ENCODE assay signal across 18 mouse cellular contexts in genomic region chr8:11482537-11482936, GRCm38 (mm10). TPM values are rescaled to one million over a fixed set of nuclear protein-coding genes. Genes with fewer than 3 reads are reported as not detected.
DNase-seq lines count a peak whose midpoint lies in the region; ATAC-seq and TF ChIP-seq lines count a peak whose summit lies in the region.
"Had no signal": no experiment of that assay in that cellular context is flagged by ENCODE, and none has a peak within 500 bp of the region (broad histone marks: within the 10 kb centered on the region; RNA-seq: fewer than 3 reads in every experiment).

No protein-coding gene starts in this region.

- no peak overlapping the region for H3K4me2 ChIP-seq in kidney, postnatal 0 days (ENCODE audit: low read length)
- H3K4me2 ChIP-seq in heart, embryonic 14.5 days (ENCODE audit: low read length): peak overlapping the region; percentile 24; the same call in 1 of the 2 replicates
- H3K4me2 ChIP-seq in lung, postnatal 0 days (replicated peaks; ENCODE audit: low read depth, low read length): no peak overlapping the region
- H3K4me2 ChIP-seq: forebrain, embryonic 15.5 days; neural tube, embryonic 15.5 days had no signal

- TF ChIP-seq CTCF in kidney, postnatal 0 days (IDR thresholded peaks at IDR 0.05; ENCODE audit: low read depth): no peak
- TF ChIP-seq CTCF in lung, postnatal 0 days (IDR thresholded peaks at IDR 0.05): no peak

- no peak for TF ChIP-seq EP300 in lung, postnatal 0 days (IDR thresholded peaks at IDR 0.05)

- DNase-seq in heart, embryonic 10.5 days (ENCODE audit: low spot score): no peak
- DNase-seq in heart, postnatal 4 days: no peak
- DNase-seq in kidney, postnatal 0 days (ENCODE audit: low spot score): peak; percentile 66
- no peak for DNase-seq in kidney, adult 8-10 months
- peak; percentile 57 for DNase-seq in yolk sac, embryonic 10.5 days (ENCODE audit: low spot score)
- DNase-seq in lung, postnatal 0 days (ENCODE audit: low spot score): no peak
- DNase-seq: adrenal gland, adult 2 months; cerebellum, adult 11 months; cerebellum, adult 9-11 months; lung, postnatal 10 days had no signal

- no peak overlapping the region for H3K9ac ChIP-seq in kidney, postnatal 0 days (ENCODE audit: low read depth, low read length)
- peak overlapping the region; percentile 49 for H3K9ac ChIP-seq in heart, embryonic 14.5 days (ENCODE audit: low read length)
- no peak overlapping the region for H3K9ac ChIP-seq in lung, postnatal 0 days (replicated peaks; ENCODE audit: low read depth)
- H3K9ac ChIP-seq: forebrain, embryonic 15.5 days; neural tube, embryonic 15.5 days had no signal

- no peak overlapping the region for H3K4me3 ChIP-seq in heart, embryonic 10.5 days
- H3K4me3 ChIP-seq in kidney, postnatal 0 days (replicated peaks; ENCODE audit: low read depth, low read length): no peak overlapping the region
- H3K4me3 ChIP-seq in heart, embryonic 14.5 days (ENCODE audit: control insufficient read depth in 1 of 2, insufficient read depth in 1 of 2, low read depth in 1 of 2, low read length in 2 of 2): no peak overlapping the region
- no peak overlapping the region for H3K4me3 ChIP-seq in lung, postnatal 0 days (ENCODE audit: low read depth, low read length)
- H3K4me3 ChIP-seq: embryonic facial prominence, embryonic 10.5 days; forebrain, embryonic 15.5 days; midbrain, embryonic 10.5 days; neural tube, embryonic 15.5 days had no signal

- peaks cover 41% of the 10 kb centered on the region for H3K4me1 ChIP-seq in heart, embryonic 10.5 days
- H3K4me1 ChIP-seq in kidney, postnatal 0 days (replicated peaks; ENCODE audit: insufficient read depth, low read length): peaks cover 7% of the 10 kb centered on the region; the same call in 1 of the 2 replicates
- peaks cover 14 to 26% of the 10 kb centered on the region in 2 experiments for H3K4me1 ChIP-seq in heart, embryonic 14.5 days (ENCODE audit: control insufficient read depth in 2 of 2, insufficient read depth in 2 of 2, low read length in 2 of 2)
- H3K4me1 ChIP-seq in lung, postnatal 0 days (ENCODE audit: insufficient read depth, low read depth, low read length): peaks cover 8% of the 10 kb centered on the region; the same call in 1 of the 2 replicates

- peaks cover 49% of the 10 kb centered on the region for H3K27me3 ChIP-seq in heart, embryonic 10.5 days (ENCODE audit: insufficient read depth, poor library complexity, severe bottlenecking)
- H3K27me3 ChIP-seq in kidney, postnatal 0 days (ENCODE audit: insufficient read depth, low read length): no peaks in the 10 kb centered on the region
- H3K27me3 ChIP-seq in heart, embryonic 14.5 days (ENCODE audit: control insufficient read depth, insufficient read depth, low read length): peaks cover 5% of the 10 kb centered on the region; the same call in 1 of the 2 replicates
- H3K27me3 ChIP-seq in lung, postnatal 0 days (replicated peaks; ENCODE audit: insufficient read depth, low read length): no peaks in the 10 kb centered on the region
- H3K27me3 ChIP-seq: Patski had no signal

- peak overlapping the region; percentile 79; the same call in 1 of the 2 replicates for H3K27ac ChIP-seq in heart, embryonic 10.5 days
- no peak overlapping the region for H3K27ac ChIP-seq in kidney, postnatal 0 days
- H3K27ac ChIP-seq in heart, embryonic 14.5 days (replicated peaks in 1 of 2; ENCODE audit: control insufficient read depth in 1 of 2, insufficient read depth in 1 of 2, low read depth in 2 of 2, low read length in 2 of 2): peak overlapping the region; percentile 86 to 88
- H3K27ac ChIP-seq in lung, postnatal 0 days (ENCODE audit: low read length): no peak overlapping the region
- H3K27ac ChIP-seq: embryonic facial prominence, embryonic 10.5 days; forebrain, embryonic 15.5 days; hindbrain, postnatal 0 days; midbrain, embryonic 10.5 days; neural tube, embryonic 15.5 days had no signal

- H3K36me3 ChIP-seq in heart, embryonic 10.5 days: no peaks in the 10 kb centered on the region
- no peaks in the 10 kb centered on the region for H3K36me3 ChIP-seq in kidney, postnatal 0 days (ENCODE audit: insufficient read depth, low read length)
- H3K36me3 ChIP-seq in heart, embryonic 14.5 days (ENCODE audit: control insufficient read depth, insufficient read depth, low read length): no peaks in the 10 kb centered on the region
- H3K36me3 ChIP-seq in lung, postnatal 0 days (ENCODE audit: insufficient read depth, low read length): no peaks in the 10 kb centered on the region
- H3K36me3 ChIP-seq: embryonic facial prominence, embryonic 10.5 days; forebrain, embryonic 15.5 days; midbrain, embryonic 10.5 days; neural tube, embryonic 15.5 days had no signal

- ATAC-seq in kidney, postnatal 0 days (replicated peaks; ENCODE audit: low FRiP score, low read depth): no peak
- peak; percentile 3; the same call in 1 of the 2 replicates for ATAC-seq in heart, embryonic 14.5 days (ENCODE audit: insufficient number of reproducible peaks, insufficient read depth, low FRiP score, low read depth)
- ATAC-seq in lung, postnatal 0 days: no peak
- ATAC-seq: forebrain, embryonic 15.5 days; hindbrain, postnatal 0 days; intestine, embryonic 16.5 days; Patski had no signal

- 42% methylated on average over 3 of the region's 3 CpGs for WGBS in heart, embryonic 10.5 days
- WGBS in kidney, postnatal 0 days: 46% methylated on average over 3 of the region's 3 CpGs
- 29% methylated on average over 3 of the region's 3 CpGs for WGBS in heart, embryonic 14.5 days
- whole genome bisulfite sequencing in lung, postnatal 0 days: 63% methylated on average over 3 of the region's 3 CpGs

- no peaks in the 10 kb centered on the region for H3K9me3 ChIP-seq in heart, embryonic 10.5 days
- no peaks in the 10 kb centered on the region for H3K9me3 ChIP-seq in kidney, postnatal 0 days (replicated peaks; ENCODE audit: low read length)
- H3K9me3 ChIP-seq in heart, embryonic 14.5 days (ENCODE audit: control insufficient read depth, low read length): no peaks in the 10 kb centered on the region
- no peaks in the 10 kb centered on the region for H3K9me3 ChIP-seq in lung, postnatal 0 days (ENCODE audit: low read length)
- H3K9me3 ChIP-seq: embryonic facial prominence, embryonic 10.5 days; forebrain, embryonic 15.5 days; midbrain, embryonic 10.5 days; neural tube, embryonic 15.5 days had no signal

RNA-seq across cellular contexts. Expression of gene Rab20, which starts 4.0 kb away (rescaled TPM):
- polyA plus RNA-seq in heart, embryonic 10.5 days (2016; fragmentation: Nextera tagmentation; extraction: Ambion mirVana): 11.2 and 21.9 TPM in 2 replicates
- total RNA-seq in heart, postnatal 4 days (2021): 10 to 100 TPM; 31.3 to 33.6 TPM
- 44.3 and 48.0 TPM in 2 replicates for polyA plus RNA-seq in kidney, postnatal 0 days (2015; fragmentation: Nextera tagmentation; extraction: Ambion mirVana)
- polyA plus RNA-seq in heart, embryonic 14.5 days (2014; fragmentation: Nextera tagmentation; extraction: Ambion mirVana): 39.3 and 39.7 TPM in 2 replicates
- 17.8 and 19.9 TPM in 2 replicates for polyA plus RNA-seq in lung, postnatal 0 days (2015; fragmentation: Nextera tagmentation; extraction: Ambion mirVana)

RNA-seq across cellular contexts. Expression of gene Naxd, which starts 14.8 kb away (rescaled TPM):
- polyA plus RNA-seq in heart, embryonic 10.5 days (2016; fragmentation: Nextera tagmentation; extraction: Ambion mirVana): 86.1 and 92.1 TPM in 2 replicates
- 10 to 100 TPM; 37.1 to 39.1 TPM for total RNA-seq in heart, postnatal 4 days (2021)
- polyA plus RNA-seq in kidney, postnatal 0 days (2015; fragmentation: Nextera tagmentation; extraction: Ambion mirVana): 111 and 115 TPM in 2 replicates
- polyA plus RNA-seq in heart, embryonic 14.5 days (2014; fragmentation: Nextera tagmentation; extraction: Ambion mirVana): 74.5 and 82.8 TPM in 2 replicates
- 201 and 223 TPM in 2 replicates for polyA plus RNA-seq in lung, postnatal 0 days (2015; fragmentation: Nextera tagmentation; extraction: Ambion mirVana)

Comparison
In these comparisons a context has a peak if more than half of its experiments do, and no peak if none do; other contexts are left out.
1. DNase-seq: peak in kidney, postnatal 0 days (single experiment) and yolk sac, embryonic 10.5 days (single experiment); none in heart, embryonic 10.5 days (single experiment), heart, postnatal 4 days (single experiment), kidney, adult 8-10 months (0 of 2) and lung, postnatal 0 days (single experiment).
2. H3K27ac ChIP-seq: peak in heart, embryonic 10.5 days (single experiment) and heart, embryonic 14.5 days (2 of 2); none in kidney, postnatal 0 days (single experiment) and lung, postnatal 0 days (single experiment).